Mouse (Mus musculus) stomach, embryonic 14.5 days (tissue): Measurements from ENCODE around the gene H2-DMa. TPM values are rescaled to one million over a fixed set of nuclear protein-coding genes. Genes with fewer than 3 reads are reported as not detected.

Experiments
- ATAC-seq: fragments of 200-750 bp; cut with Nextera tagmentation; 2 replicates; pipeline ENCODE4 v1.8.0; 2017; ENCODE audit warnings: low read depth, moderate TSS enrichment; ENCODE audit not compliant: insufficient number of reproducible peaks, insufficient read depth, low FRiP score
- H3K27ac ChIP-seq: fragments of 300-500 bp; sonication (generic); 2 replicates; pipeline ENCODE4 v1.5.1; 2014; ENCODE audit warnings: mild to moderate bottlenecking, low read length, moderate library complexity, mixed read lengths
- H3K27me3 ChIP-seq: fragments of 300-500 bp; sonication (generic); 2 replicates; pipeline ENCODE4 v1.6.1; 2014; ENCODE audit warnings: low read length, control low read depth, mixed read lengths; ENCODE audit not compliant: control insufficient read depth, insufficient read depth
- H3K36me3 ChIP-seq: fragments of 300-500 bp; sonication (generic); 2 replicates; pipeline ENCODE4 v1.6.1; 2014; ENCODE audit warnings: mild to moderate bottlenecking, control low read depth, low read length, moderate library complexity, mixed read lengths; ENCODE audit not compliant: control insufficient read depth, insufficient read depth
- H3K4me1 ChIP-seq: fragments of 300-500 bp; sonication (generic); 2 replicates; pipeline ENCODE4 v1.6.1; 2014; ENCODE audit warnings: low read length, control low read depth, mixed read lengths; ENCODE audit not compliant: control insufficient read depth, insufficient read depth
- H3K4me2 ChIP-seq: fragments of 300-500 bp; sonication (generic); replicated peaks from 2 replicates; pipeline ENCODE4 v1.6.1; 2014; ENCODE audit warnings: low read depth, low read length, control low read depth
- H3K4me3 ChIP-seq: fragments of 300-500 bp; sonication (generic); 2 replicates; pipeline ENCODE4 v1.5.1; 2014; ENCODE audit warnings: low read depth, low read length, control low read depth
- H3K9ac ChIP-seq: fragments of 300-500 bp; sonication (generic); replicated peaks from 2 replicates; pipeline ENCODE4 v1.6.1; 2014; ENCODE audit warnings: low read depth, mild to moderate bottlenecking, control low read depth, low read length, moderate library complexity, mixed read lengths
- H3K9me3 ChIP-seq: fragments of 300-500 bp; sonication (generic); 2 replicates; pipeline ENCODE4 v1.6.1; 2016; ENCODE audit warnings: low read depth, low read length, control low read depth; ENCODE audit not compliant: control insufficient read depth
- WGBS: fragments of 180-500 bp; shearing (Covaris S2); extraction: QIAGEN DNeasy Blood & Tissue Kit; methylation state at CpG from one replicate; pipeline ENCODE4 v1.1.7; 2014; 5-methylcytosine and 5-hydroxymethylcytosine counted together
- polyA plus RNA-seq: library from polyadenylated mRNA; unstranded; fragments of >200 nt; fragmentation: Nextera tagmentation; extraction: Ambion mirVana; gene quantifications from 2 replicates; pipeline ENCODE4 v1.2.1, GENCODE M21; 2014

Gene H2-DMa
- polyA plus RNA-seq, 1 experiment from 2014 or later = 15.1 TPM

DNA sequence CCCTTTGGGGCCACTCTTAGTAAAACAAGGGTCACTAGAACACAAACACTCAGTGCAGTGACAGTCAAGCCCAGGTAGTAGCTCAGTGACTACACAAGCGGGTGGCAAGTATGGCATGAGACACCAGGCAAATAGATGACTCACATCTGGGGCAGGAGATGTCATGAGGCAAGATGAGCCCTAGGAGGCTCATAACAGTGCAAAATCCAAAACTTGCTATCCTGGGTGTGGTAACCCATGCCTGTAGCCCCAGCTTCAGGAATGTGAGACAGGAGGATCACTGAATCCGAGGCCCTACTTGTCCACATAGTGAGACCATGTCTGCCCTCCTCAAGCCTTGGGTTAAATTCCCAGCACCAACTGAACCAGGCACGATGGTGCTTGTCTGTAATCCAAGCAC lies 15.1 kb downstream of the H2-DMa start:
- Histone ChIP-seq H3K9ac (no peak overlapping the region), H3K27me3 (0 out of 2 replicates have a peak, but pooled peaks cover 4% of the 10 kb centered on the region), H3K4me3 (no peak overlapping the region), H3K36me3 (no peaks in the 10 kb centered on the region), H3K9me3 (no peaks in the 10 kb centered on the region), H3K27ac (no peak overlapping the region), H3K4me1 (no peaks in the 10 kb centered on the region), H3K4me2 (no peak overlapping the region)
- 86% methylated on average over 3 of the region's 3 CpGs for WGBS
- no peak for ATAC-seq

DNA sequence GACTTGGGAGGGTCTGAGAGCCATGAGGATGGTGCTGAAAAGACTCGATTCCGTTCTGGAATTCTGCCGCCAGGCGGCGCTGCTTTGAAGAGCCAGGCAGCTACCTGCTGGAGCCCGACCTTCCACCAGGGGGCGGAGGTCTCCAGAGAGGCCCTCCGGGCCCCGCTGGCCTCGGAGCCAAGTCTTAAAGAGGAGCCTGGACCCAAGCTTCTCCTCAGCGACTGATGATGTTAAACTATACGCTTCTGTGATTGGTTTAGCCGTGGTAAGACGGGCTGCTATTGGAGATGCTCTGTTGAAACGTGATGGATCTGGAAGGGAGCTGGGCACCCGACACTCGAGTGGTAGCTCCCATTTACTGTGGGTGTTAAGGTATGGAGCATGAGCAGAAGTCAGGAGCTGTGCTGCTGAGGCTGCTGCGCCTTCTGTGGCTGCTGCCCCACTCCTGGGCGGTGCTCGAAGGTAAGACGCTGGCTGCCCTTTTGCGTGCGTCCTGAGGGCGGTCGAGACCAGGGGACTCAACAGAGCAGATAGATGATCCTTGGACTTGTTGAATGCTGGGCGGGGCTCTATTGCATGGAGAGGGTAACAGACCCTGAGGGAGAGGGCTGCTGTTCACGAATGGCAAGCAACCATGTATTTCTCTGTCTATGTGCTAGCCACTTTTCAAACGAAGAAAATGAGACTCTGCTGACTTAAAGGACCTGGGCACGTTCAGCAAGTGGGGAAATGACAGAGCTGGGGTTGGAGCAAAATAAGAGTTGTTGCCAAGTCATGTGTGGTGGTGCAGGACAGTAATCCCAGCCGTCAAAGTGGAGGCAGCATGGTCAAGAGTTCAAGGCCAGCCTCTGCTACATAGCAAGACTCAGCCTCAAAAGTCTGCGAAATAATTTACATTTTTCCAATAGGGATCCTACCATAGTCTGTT lies 16.2 kb downstream of the H2-DMa start:
- Histone ChIP-seq H3K9ac (no peak overlapping the region), H3K4me1 (no peaks in the 10 kb centered on the region; the same call in 1 of the 2 replicates)
- 6% methylated on average over 31 of the region's 31 CpGs for WGBS

DNA sequence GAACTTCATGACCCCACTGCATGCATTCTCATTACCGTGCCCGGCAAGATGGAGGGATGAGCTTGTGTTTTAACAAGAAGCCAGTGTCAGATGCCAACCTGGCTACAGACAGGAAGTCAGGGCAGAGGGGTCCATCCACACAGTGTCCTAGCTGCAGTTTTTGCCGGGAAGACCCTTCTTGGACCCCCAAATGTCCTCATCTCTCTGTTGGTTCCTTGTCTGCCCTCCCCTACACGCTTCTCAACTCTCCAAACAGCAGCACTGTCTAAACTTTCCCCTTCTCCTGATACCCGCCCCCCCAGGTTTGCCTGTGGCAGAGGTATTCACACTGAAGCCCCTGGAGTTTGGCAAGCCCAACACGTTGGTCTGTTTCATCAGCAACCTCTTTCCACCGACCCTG lies 18.3 kb downstream of the H2-DMa start:
- WGBS = 61% methylated on average over 7 of the region's 7 CpGs
- no peak overlapping the region for H3K4me3 ChIP-seq
- H3K36me3 ChIP-seq = no peaks in the 10 kb centered on the region
- ATAC-seq = no peak
- no peak overlapping the region for H3K9ac ChIP-seq
- H3K9me3 ChIP-seq = no peaks in the 10 kb centered on the region
- H3K27ac ChIP-seq = no peak overlapping the region
- H3K4me1 ChIP-seq = no peaks in the 10 kb centered on the region; the same call in 1 of the 2 replicates
- peaks cover 7% of the 10 kb centered on the region; the same call in 1 of the 2 replicates for H3K27me3 ChIP-seq
- H3K4me2 ChIP-seq = no peak overlapping the region

More for the DNA sequence above, 16.2 kb downstream of the H2-DMa start:
- Histone ChIP-seq H3K36me3 (no peaks in the 10 kb centered on the region), H3K27me3 (0 out of 2 replicates have a peak, but pooled peaks cover 4% of the 10 kb centered on the region), H3K9me3 (no peaks in the 10 kb centered on the region), H3K4me2 (peak overlapping the region; percentile 49), H3K27ac (no peak overlapping the region), H3K4me3 (peak overlapping the region; percentile 23)
- ATAC-seq = peak; percentile 96

DNA sequence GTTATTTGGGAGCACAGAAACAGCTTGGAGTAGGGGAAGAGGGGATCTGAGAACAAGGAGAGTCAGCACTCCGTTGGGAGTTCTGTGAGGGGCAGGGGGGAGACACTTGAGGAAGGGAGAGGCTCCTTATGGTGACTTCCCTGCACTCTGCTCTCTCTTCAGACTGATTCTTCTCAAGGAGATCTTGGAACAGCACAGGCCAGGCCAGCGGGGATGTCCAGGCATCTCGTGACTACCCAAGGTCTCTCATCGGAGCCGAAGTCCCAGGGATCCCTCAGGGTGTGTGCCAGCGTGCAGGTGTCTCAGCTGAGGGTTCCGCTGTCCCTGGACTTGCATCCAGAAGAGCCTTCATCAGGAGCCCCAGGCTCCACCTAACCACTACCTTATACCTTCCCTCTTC lies 19.3 kb downstream of the H2-DMa start:
- 84% methylated on average over 7 of the region's 7 CpGs for WGBS
- Histone ChIP-seq H3K27ac (no peak overlapping the region), H3K9ac (no peak overlapping the region), H3K4me2 (no peak overlapping the region), H3K36me3 (no peaks in the 10 kb centered on the region), H3K4me1 (no peaks in the 10 kb centered on the region; the same call in 1 of the 2 replicates), H3K4me3 (no peak overlapping the region), H3K9me3 (no peaks in the 10 kb centered on the region), H3K27me3 (peaks cover 7% of the 10 kb centered on the region; the same call in 1 of the 2 replicates)
- no peak for ATAC-seq

DNA sequence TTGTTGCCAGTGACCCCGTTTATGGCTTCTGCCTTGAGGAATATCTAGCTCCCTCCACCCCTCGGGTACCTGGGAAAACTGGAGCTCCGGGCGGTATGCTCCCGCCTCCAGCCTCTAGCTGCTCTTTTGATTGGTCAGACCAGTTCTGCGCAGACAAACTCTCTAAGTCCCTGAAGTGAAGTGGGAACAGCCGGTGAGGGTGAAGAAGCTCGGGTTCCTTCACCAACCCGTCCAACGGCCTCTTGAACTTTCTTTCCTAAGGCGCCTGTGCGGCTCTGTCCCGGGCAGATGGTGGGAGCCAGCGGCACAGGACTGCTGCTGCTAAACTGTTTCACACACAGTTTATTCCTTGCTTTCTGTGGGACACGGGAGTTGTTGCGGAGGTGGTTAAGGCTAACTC lies 20.1 kb downstream of the H2-DMa start:
- 2% methylated on average over 16 of the region's 16 CpGs for WGBS
- Histone ChIP-seq H3K36me3 (no peaks in the 10 kb centered on the region), H3K27me3 (peaks cover 7% of the 10 kb centered on the region; the same call in 1 of the 2 replicates), H3K4me3 (peak overlapping the region; percentile 27), H3K27ac (no peak overlapping the region), H3K9ac (no peak overlapping the region), H3K4me1 (no peaks in the 10 kb centered on the region; the same call in 1 of the 2 replicates), H3K9me3 (no peaks in the 10 kb centered on the region), H3K4me2 (peak overlapping the region; percentile 72)
- ATAC-seq = no peak

DNA sequence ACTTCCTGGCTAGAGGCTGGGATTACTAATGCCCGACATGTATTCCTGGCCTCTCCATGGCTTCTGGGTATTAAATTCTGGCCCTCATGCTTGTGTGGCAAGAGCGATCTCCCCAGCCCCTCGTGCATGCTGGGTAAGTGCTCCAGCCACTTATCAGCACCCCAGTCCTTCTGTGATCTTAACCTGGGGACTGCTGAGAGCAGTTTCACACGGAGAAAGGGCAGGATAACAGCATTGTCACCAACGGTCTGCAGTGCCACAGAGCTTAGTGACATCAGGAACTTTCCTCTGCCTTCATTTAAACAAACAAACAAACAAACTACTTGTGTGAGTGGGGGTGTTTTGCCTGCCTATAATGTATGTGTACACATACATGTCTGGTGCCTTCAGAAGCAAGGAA lies 20.9 kb downstream of the H2-DMa start:
- Histone ChIP-seq H3K27ac (no peak overlapping the region), H3K9ac (no peak overlapping the region), H3K36me3 (no peaks in the 10 kb centered on the region), H3K9me3 (no peaks in the 10 kb centered on the region), H3K4me3 (peak overlapping the region; percentile 27; the same call in 1 of the 2 replicates), H3K4me2 (peak overlapping the region; percentile 72), H3K27me3 (peaks cover 7% of the 10 kb centered on the region; the same call in 1 of the 2 replicates), H3K4me1 (no peaks in the 10 kb centered on the region; the same call in 1 of the 2 replicates)
- WGBS = 11% methylated on average over 5 of the region's 5 CpGs
- ATAC-seq = no peak

DNA sequence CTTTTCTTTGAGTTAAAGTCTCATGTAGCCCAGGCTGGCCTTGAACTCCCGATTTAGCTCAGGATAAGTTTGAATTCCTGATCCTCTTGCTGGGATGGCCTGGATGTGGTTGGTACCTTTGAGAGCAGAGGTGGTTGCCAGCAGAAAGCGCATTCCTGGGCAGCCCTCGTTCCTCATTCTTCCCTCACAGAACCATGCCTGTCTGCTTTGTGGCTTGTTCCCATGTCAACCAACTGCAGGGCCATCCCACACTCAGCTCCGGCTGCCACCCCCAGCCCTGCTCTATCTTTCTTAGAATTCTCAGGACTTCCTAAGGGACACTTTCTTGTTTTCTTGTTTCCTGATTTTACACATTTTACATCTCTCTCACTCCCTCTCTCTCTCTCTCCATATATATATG lies 22.1 kb downstream of the H2-DMa start:
- Histone ChIP-seq H3K9me3 (no peaks in the 10 kb centered on the region), H3K36me3 (no peaks in the 10 kb centered on the region), H3K27ac (no peak overlapping the region), H3K4me1 (no peaks in the 10 kb centered on the region; the same call in 1 of the 2 replicates), H3K4me2 (no peak overlapping the region), H3K9ac (no peak overlapping the region), H3K27me3 (peaks cover 7% of the 10 kb centered on the region; the same call in 1 of the 2 replicates), H3K4me3 (no peak overlapping the region)
- no peak for ATAC-seq
- 62% methylated on average over 4 of the region's 4 CpGs for WGBS

DNA sequence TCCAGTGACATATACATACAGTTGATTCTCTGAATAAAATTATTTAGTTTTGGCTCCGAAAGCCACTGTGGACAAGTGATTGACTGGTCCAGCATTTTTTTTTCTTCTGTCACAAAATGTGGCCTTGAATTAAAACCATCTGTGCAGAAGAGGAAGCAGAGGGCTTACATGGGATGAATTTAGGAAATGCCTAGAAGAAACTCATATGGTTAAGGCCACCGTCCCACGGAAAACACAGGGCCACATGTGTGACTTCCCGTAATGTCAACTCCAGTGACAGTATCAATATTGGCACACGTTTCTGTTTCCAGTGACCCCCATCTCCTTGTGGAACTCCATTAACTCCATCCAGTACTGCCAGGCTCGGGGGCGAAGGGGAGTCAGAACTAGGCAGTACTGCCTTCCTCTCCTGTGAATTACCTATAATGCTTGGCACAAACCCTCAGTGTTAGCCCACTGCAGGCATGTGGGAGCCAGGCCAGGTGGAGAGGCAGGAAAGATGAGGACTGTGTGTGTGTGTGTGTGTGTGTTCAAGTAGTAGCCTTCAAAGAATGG lies 23.2 kb downstream of the H2-DMa start:
- no peak for ATAC-seq
- Histone ChIP-seq H3K9me3 (no peaks in the 10 kb centered on the region), H3K27ac (no peak overlapping the region), H3K9ac (no peak overlapping the region), H3K4me2 (no peak overlapping the region), H3K4me3 (no peak overlapping the region), H3K36me3 (no peaks in the 10 kb centered on the region), H3K4me1 (no peaks in the 10 kb centered on the region; the same call in 1 of the 2 replicates), H3K27me3 (peaks cover 7% of the 10 kb centered on the region; the same call in 1 of the 2 replicates)
- WGBS = 82% methylated on average over 7 of the region's 7 CpGs
